Mouse (Mus musculus) neural tube, embryonic 15.5 days (tissue): ENCODE results near the gene Kcnk2. TPM values are rescaled to one million over a fixed set of nuclear protein-coding genes. Genes with fewer than 3 reads are reported as not detected.
A peak's percentile ranks its signal among the peaks of the same experiment; 100 is the strongest.
"Not testable (repeated sequence)": the region's sequence is repeated elsewhere in the genome, so short reads cannot be mapped to it uniquely, and the experiment has no call there.

ENCODE experiments used
- ATAC-seq: fragments of 200-750 bp; cut with Nextera tagmentation; 2 replicates; pipeline ENCODE4 v1.8.0; 2017; ENCODE audit warnings: mild to moderate bottlenecking, moderate TSS enrichment, moderate library complexity; ENCODE audit not compliant: low FRiP score
- H3K27ac ChIP-seq: fragments of 300-500 bp; sonication (generic); replicated peaks from 2 replicates; pipeline ENCODE4 v1.5.1; 2015; ENCODE audit warnings: mild to moderate bottlenecking, inconsistent platforms
- H3K27me3 ChIP-seq: fragments of 300-500 bp; sonication (generic); replicated peaks from 2 replicates; pipeline ENCODE4 v1.6.1; 2015; ENCODE audit warnings: inconsistent platforms
- H3K36me3 ChIP-seq: fragments of 300-500 bp; sonication (generic); 2 replicates; pipeline ENCODE4 v1.6.1; 2015; ENCODE audit warnings: inconsistent platforms
- H3K4me1 ChIP-seq: fragments of 300-500 bp; sonication (generic); 2 replicates; pipeline ENCODE4 v1.6.1; 2015; ENCODE audit warnings: inconsistent platforms
- H3K4me2 ChIP-seq: fragments of 300-500 bp; sonication (generic); 2 replicates; pipeline ENCODE4 v1.6.1; 2015; ENCODE audit warnings: inconsistent platforms, mild to moderate bottlenecking, moderate library complexity
- H3K4me3 ChIP-seq: fragments of 300-500 bp; sonication (generic); replicated peaks from 2 replicates; pipeline ENCODE4 v1.5.1; 2015; ENCODE audit warnings: mild to moderate bottlenecking, inconsistent platforms
- H3K9ac ChIP-seq: fragments of 300-500 bp; sonication (generic); replicated peaks from 2 replicates; pipeline ENCODE4 v1.6.1; 2015; ENCODE audit warnings: mild to moderate bottlenecking, inconsistent platforms
- H3K9me3 ChIP-seq: fragments of 300-500 bp; sonication (generic); replicated peaks from 2 replicates; pipeline ENCODE4 v1.6.1; 2016; ENCODE audit warnings: inconsistent platforms
- WGBS: fragments of 180-500 bp; shearing (Covaris S2); methylation state at CpG from one replicate; pipeline ENCODE4 v1.1.7; 2015; ENCODE audit warnings: mixed read lengths; 5-methylcytosine and 5-hydroxymethylcytosine counted together
- polyA plus RNA-seq: library from polyadenylated mRNA; unstranded; fragments of >200 nt; fragmentation: Nextera tagmentation; extraction: Ambion mirVana; gene quantifications from 2 replicates; pipeline ENCODE4 v1.2.1, GENCODE M21; 2015

The Kcnk2 gene
- polyA plus RNA-seq, 1 experiment from 2014 or later: 16.6 TPM

DNA sequence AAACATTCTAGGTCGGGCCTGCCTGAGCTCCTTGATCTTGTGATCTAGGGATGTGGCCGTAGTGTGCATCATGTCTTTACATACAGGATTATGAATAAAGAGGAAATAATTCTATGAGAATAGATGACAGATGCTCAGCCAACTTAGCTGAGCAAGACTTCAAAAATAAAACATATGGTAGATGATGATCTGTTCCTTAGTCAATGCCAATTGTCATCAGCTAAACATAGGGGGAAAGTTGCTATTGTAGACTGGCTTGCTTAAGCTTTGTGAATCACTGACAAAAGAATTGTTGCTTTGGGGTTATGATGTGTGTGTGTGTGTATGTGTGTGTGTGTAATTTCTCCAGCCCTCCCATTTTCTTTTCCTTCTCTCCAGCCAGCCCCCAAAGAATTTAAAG is 129.8 kb downstream of the Kcnk2 start:
- Histone ChIP-seq H3K36me3 (no peaks in the 10 kb centered on the region), H3K4me3 (no peak overlapping the region), H3K27ac (no peak overlapping the region), H3K4me1 (no peaks in the 10 kb centered on the region), H3K4me2 (no peak overlapping the region), H3K9me3 (no peaks in the 10 kb centered on the region), H3K9ac (no peak overlapping the region), H3K27me3 (no peaks in the 10 kb centered on the region)
- 95% methylated on average over 2 of the region's 2 CpGs for WGBS
- no peak for ATAC-seq

DNA sequence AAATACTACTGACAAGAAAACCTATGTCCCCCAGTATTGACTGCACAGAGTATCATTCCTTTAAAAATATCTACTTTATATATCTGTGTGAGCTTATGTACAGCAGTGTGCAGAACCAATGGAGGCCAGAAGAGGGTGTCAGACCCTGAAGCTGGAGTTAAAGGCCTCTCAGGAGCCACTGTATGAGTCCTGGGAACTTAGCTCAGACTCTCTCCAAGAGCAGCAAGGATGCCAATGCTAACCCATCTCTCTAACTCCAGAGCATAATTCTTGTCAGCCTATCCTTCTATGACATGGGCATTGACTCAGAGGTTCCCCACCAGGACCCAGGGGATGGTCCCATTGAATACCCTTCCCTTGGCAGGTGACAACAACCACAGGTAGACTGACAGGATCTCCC is 148.4 kb downstream of the Kcnk2 start:
- Histone ChIP-seq H3K4me2 (no peak overlapping the region), H3K9ac (no peak overlapping the region), H3K27me3 (no peaks in the 10 kb centered on the region), H3K9me3 (no peaks in the 10 kb centered on the region), H3K4me1 (no peaks in the 10 kb centered on the region), H3K36me3 (peaks cover 6% of the 10 kb centered on the region; the same call in 1 of the 2 replicates), H3K4me3 (no peak overlapping the region), H3K27ac (no peak overlapping the region)
- ATAC-seq: no peak

DNA sequence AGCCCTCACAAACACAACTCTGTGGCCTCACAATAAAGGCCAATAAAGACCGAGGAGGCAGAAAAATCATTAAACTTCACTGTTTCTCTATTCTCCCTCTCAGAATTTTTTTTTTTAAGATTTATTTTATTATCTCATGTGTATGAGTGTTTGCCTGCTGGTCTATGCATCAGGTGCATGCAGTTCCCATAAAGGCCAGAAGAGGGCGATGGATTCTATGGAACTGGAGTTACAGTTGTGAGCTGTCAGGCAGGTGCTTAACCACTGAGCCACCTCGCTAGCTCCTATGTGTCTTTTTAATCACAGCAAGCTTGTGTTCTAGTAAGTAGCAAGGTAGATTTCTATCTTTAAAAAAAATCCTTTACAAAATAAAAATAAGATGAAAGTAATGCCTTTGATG is 148.9 kb downstream of the Kcnk2 start:
- no peak overlapping the region for H3K4me3 ChIP-seq
- H3K27me3 ChIP-seq: no peaks in the 10 kb centered on the region
- H3K27ac ChIP-seq: no peak overlapping the region
- H3K4me2 ChIP-seq: no peak overlapping the region
- no peak for ATAC-seq
- no peak overlapping the region for H3K9ac ChIP-seq
- 67% methylated on average over 3 of the region's 3 CpGs for WGBS
- peaks cover 6% of the 10 kb centered on the region; the same call in 1 of the 2 replicates for H3K36me3 ChIP-seq
- H3K4me1 ChIP-seq: no peaks in the 10 kb centered on the region
- no peaks in the 10 kb centered on the region for H3K9me3 ChIP-seq

DNA sequence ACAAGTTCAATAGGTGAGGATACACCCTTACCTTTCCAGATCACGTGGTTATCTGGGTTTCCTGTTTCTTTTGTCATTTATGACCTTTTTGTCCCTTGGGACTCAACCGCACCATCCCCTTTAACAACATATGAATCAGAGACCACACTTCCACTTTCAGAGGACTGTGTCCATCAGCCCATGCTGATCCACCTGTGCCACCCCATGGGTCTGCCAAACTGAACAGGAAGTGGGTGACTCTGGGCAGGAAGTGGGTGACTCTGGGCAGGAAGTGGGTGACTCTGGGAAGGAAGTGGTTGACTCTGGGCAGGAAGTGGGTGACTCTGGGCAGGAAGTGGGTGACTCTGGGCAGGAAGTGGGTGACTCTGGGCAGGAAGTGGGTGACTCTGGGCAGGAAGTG is 158.9 kb downstream of the Kcnk2 start:
- not testable (repeated sequence) for H3K4me2 ChIP-seq, H3K27me3 ChIP-seq, H3K4me3 ChIP-seq, H3K36me3 ChIP-seq, H3K9me3 ChIP-seq, H3K27ac ChIP-seq, H3K9ac ChIP-seq, ATAC-seq, H3K4me1 ChIP-seq
- WGBS: 91% methylated on average over 2 of the region's 2 CpGs

DNA sequence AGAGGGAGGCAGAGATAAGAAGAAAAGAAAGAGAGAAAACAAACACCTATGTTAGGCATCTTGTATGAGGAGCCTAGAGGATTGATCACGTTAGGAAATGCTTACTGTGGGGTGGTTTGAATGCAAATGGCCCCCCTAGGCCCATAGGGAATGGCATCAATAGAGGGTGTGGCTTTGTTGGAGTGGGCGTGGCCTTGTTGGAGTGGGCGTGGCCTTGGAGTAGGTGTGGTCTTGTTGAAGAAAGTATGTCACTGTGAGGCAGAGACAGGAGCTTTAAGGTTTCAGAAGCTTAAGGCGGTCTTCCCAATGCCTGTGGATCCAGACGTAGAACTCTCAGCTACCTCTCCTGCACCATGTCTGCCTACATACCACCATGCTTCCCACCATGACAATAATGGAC is 166.8 kb downstream of the Kcnk2 start:
- Histone ChIP-seq H3K4me3 (no peak overlapping the region), H3K36me3 (no peaks in the 10 kb centered on the region), H3K4me1 (no peaks in the 10 kb centered on the region), H3K9me3 (no peaks in the 10 kb centered on the region), H3K27ac (no peak overlapping the region), H3K27me3 (no peaks in the 10 kb centered on the region), H3K4me2 (no peak overlapping the region), H3K9ac (no peak overlapping the region)
- ATAC-seq: no peak
- WGBS: 70% methylated on average over 5 of the region's 5 CpGs

DNA sequence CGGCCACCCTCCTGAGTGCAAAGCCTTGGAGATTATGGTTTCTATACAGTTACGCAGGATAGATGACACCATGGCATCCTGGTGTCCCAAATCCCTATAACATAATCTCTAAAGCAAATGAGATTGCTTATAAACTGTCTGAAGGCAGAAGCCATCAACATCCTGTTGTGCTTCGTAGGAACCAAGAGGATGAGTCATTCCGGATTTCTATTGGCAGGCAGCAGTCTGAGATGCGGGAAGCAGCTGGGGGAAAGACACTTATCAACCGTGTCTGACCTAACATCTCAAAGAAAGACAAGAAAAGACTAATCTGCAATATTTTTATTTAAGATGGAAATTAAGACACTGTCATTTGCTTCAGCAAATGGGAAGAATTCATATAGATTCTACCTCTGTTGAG is 169.2 kb downstream of the Kcnk2 start:
- no peak overlapping the region for H3K9ac ChIP-seq
- no peak overlapping the region for H3K4me3 ChIP-seq
- peaks cover 9% of the 10 kb centered on the region for H3K4me1 ChIP-seq
- no peaks in the 10 kb centered on the region for H3K27me3 ChIP-seq
- H3K36me3 ChIP-seq: no peaks in the 10 kb centered on the region
- ATAC-seq: no peak
- 77% methylated on average over 6 of the region's 6 CpGs for WGBS
- no peaks in the 10 kb centered on the region for H3K9me3 ChIP-seq
- H3K4me2 ChIP-seq: no peak overlapping the region
- no peak overlapping the region for H3K27ac ChIP-seq

DNA sequence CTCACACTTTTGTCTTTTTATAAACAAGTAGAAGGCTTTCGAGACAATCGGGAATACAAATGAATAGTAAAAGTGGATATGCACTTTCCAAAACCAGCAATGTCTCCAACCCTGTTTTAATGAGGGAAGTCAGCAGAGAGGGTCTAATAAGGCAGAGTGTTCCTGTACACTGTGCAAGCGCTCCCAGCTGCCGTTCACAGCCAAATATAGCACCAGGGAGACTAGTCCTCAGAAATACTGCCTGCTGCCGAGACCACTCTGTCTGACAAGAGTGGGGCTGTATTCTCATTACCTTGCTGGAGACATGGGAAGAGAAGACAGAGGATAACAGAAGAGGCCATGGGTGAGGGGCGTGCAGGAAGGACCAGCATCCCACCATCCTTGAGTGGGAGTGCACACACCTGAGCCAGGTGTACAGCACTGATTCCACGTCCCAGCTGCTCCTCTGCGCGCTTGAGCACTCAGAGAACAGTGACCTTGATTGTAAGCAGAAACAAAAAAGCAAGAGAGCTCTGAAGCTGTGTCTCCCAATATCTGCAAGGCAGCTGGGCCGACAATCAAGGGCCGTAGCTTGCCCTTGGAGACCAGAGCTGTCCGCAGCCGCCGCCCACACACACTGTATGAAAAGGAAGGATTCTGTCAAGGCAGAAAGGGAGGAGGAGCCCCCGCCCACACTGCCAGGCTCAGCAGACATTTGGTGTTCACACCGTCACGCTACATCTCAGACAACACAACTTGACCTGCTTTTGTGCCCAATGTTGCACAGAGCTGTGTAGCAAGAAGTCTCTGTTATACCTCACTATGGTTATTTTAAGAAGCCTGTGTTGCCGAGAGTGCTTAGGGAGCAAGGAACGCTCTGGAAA is 173.6 kb downstream of the Kcnk2 start:
- H3K27me3 ChIP-seq: no peaks in the 10 kb centered on the region
- H3K4me2 ChIP-seq: no peak overlapping the region
- no peaks in the 10 kb centered on the region for H3K36me3 ChIP-seq
- no peak overlapping the region for H3K9ac ChIP-seq
- ATAC-seq: no peak
- H3K4me1 ChIP-seq: peaks cover 9% of the 10 kb centered on the region
- H3K27ac ChIP-seq: peak overlapping the region; percentile 54; the same call in 1 of the 2 replicates
- no peak overlapping the region for H3K4me3 ChIP-seq
- H3K9me3 ChIP-seq: no peaks in the 10 kb centered on the region
- WGBS: 60% methylated on average over 19 of the region's 19 CpGs

DNA sequence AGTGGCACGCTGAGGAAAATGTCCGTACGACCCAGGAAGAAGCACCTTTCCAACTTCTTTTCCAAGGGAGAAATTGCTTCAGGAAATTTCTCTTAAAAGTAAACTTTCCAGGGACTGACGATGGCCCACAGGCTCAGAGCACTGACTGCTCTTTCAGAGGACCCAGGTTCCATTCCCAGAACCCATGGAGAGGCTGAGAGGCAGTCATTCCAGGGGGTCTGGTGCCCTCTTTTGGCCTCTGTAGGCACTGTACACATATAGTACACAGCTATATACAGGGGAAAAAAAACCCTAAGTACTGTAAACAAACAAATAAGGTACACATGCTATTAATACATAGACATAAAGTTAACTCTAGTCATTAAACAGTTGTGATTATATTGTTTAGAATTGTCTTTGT is 174.6 kb downstream of the Kcnk2 start:
- Histone ChIP-seq H3K4me2 (no peak overlapping the region), H3K27me3 (no peaks in the 10 kb centered on the region), H3K27ac (no peak overlapping the region), H3K9ac (no peak overlapping the region), H3K4me3 (no peak overlapping the region), H3K36me3 (no peaks in the 10 kb centered on the region), H3K4me1 (peaks cover 9% of the 10 kb centered on the region), H3K9me3 (no peaks in the 10 kb centered on the region)
- ATAC-seq: no peak
- 78% methylated on average over 4 of the region's 4 CpGs for whole genome bisulfite sequencing

DNA sequence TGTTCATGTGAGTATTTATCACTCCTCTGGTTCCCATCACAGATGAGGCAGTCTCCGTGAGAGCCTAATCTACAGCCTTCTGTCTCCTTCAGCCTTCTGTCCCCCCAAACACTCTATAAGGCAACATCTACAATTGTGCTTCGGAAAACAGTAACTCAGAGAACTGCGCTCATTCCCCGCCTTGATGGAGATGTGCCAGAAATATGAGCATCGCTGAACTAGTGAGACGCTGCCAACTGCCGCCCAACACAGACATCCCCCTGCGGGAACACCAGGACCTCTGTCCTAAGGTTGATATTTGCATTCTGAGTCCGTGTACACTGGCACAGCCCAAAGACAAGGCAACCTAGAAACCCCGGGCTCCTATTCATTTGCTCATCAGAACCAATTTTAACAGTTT is 183.0 kb downstream of the Kcnk2 start:
- H3K4me2 ChIP-seq: no peak overlapping the region
- H3K27me3 ChIP-seq: no peaks in the 10 kb centered on the region
- H3K9ac ChIP-seq: no peak overlapping the region
- 61% methylated on average over 10 of the region's 10 CpGs for WGBS
- ATAC-seq: no peak
- no peaks in the 10 kb centered on the region for H3K9me3 ChIP-seq
- no peak overlapping the region for H3K4me3 ChIP-seq
- no peaks in the 10 kb centered on the region for H3K4me1 ChIP-seq
- no peaks in the 10 kb centered on the region for H3K36me3 ChIP-seq
- no peak overlapping the region for H3K27ac ChIP-seq

DNA sequence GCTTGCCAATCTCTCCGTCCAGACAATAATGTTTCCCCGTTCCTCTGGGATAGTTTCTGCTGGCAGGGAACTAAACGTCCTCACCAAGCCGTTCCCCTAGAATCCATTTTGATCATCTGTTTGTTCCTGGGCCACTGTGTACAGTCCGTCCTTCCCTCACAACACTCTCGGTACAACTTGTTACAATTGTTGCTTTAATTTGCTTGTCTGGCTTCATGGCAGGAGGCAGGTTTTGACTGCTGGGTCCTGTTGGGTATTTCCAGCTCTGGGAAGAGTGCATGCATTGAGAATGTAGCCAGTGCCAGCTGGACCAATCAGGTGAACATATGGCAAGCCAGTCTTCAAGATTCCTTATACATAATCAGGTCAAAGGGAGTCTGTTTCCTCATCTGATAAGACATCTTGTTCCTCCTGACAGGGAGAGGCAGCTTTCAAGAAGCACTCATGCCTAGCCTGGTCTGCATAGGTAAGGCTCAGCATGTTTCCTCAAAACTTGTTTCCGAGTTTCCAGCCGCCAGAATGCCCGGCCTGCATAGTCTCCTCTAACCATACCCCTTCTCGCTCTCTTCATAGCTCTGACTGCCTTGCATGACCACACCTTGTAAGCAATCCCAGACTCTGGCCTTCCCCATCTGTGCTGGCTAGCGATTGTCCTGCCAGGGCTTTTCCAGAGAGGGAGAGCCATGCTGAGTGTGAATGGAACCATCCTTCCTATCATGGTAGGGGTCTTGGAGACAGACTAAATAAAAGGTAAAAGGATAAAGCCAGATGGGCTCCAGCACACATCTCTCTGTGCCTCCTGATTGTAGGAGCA is 184.1 kb downstream of the Kcnk2 start:
- no peak overlapping the region for H3K9ac ChIP-seq
- H3K36me3 ChIP-seq: no peaks in the 10 kb centered on the region
- H3K4me2 ChIP-seq: no peak overlapping the region
- H3K4me3 ChIP-seq: no peak overlapping the region
- no peak for ATAC-seq
- H3K27me3 ChIP-seq: no peaks in the 10 kb centered on the region
- 83% methylated on average over 11 of the region's 11 CpGs for WGBS
- H3K9me3 ChIP-seq: no peaks in the 10 kb centered on the region
- H3K4me1 ChIP-seq: no peaks in the 10 kb centered on the region
- no peak overlapping the region for H3K27ac ChIP-seq

DNA sequence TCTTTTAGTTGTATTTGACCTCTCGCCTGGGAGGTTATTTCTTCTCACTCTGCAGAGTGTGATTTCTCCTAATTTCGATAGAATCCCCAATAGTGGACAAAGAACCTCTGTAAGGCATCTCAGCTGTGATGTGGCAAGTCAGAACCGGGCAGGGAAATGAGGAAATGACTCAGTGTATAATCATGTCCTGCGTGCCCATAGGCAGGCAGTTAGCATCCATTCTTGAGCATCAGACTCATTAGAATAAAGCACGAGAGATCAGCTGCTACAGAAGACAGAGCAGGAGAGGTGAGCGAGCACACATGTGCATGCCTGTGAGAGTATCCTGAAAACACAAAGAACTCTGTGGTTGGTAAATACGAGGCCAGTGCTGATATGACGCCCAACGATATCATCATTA is 186.9 kb downstream of the Kcnk2 start:
- Histone ChIP-seq H3K27ac (no peak overlapping the region), H3K36me3 (no peaks in the 10 kb centered on the region), H3K9me3 (no peaks in the 10 kb centered on the region), H3K27me3 (no peaks in the 10 kb centered on the region), H3K9ac (no peak overlapping the region), H3K4me1 (no peaks in the 10 kb centered on the region), H3K4me2 (no peak overlapping the region), H3K4me3 (no peak overlapping the region)
- WGBS: 72% methylated on average over 9 of the region's 9 CpGs
- no peak for ATAC-seq

DNA sequence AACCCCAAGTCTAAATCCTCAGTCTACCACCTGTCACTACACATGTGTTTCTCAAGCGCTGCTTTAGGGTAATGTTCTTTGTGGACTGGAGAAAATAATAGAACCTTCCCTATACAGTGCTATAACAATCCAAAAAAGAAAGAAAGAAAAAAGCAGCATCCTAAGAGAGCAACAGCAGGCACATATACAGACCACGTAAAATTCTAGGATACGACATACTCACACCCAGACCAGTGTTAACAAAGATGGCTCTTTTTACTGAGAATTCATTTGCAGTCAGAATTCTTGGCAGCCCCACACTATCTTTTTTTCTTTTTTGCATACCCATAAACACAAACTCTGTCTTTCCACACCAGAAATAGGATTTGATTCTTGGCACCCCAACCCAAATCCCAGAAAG is 187.6 kb downstream of the Kcnk2 start:
- no peak overlapping the region for H3K4me2 ChIP-seq
- no peaks in the 10 kb centered on the region for H3K9me3 ChIP-seq
- WGBS: 82% methylated on average over 3 of the region's 3 CpGs
- ATAC-seq: no peak
- no peak overlapping the region for H3K27ac ChIP-seq
- no peaks in the 10 kb centered on the region for H3K4me1 ChIP-seq
- H3K27me3 ChIP-seq: no peaks in the 10 kb centered on the region
- no peak overlapping the region for H3K9ac ChIP-seq
- H3K4me3 ChIP-seq: no peak overlapping the region
- H3K36me3 ChIP-seq: no peaks in the 10 kb centered on the region
